ENCODE assay signal across 10 mouse cellular contexts in genomic region chr19:57941529-57941928, GRCm38 (mm10).
DNase-seq lines count a peak whose midpoint lies in the region; ATAC-seq and TF ChIP-seq lines count a peak whose summit lies in the region.
"Had no signal": no experiment of that assay in that cellular context is flagged by ENCODE, and none has a peak within 500 bp of the region (broad histone marks: within the 10 kb centered on the region; RNA-seq: fewer than 3 reads in every experiment).

No protein-coding gene starts in this region.

- no peak for TF ChIP-seq CTCF in hindbrain, postnatal 0 days (IDR thresholded peaks at IDR 0.05; ENCODE audit: low read depth)
- TF ChIP-seq CTCF in midbrain, postnatal 0 days (IDR thresholded peaks at IDR 0.05) = no peak

- H3K4me3 ChIP-seq in forebrain, embryonic 12.5 days (replicated peaks) = no peak overlapping the region
- H3K4me3 ChIP-seq in hindbrain, postnatal 0 days (ENCODE audit: low read length) = no peak overlapping the region
- no peak overlapping the region for H3K4me3 ChIP-seq in midbrain, postnatal 0 days (ENCODE audit: low read depth, low read length)
- H3K4me3 ChIP-seq in liver, embryonic 12.5 days = no peak overlapping the region

- H3K9me3 ChIP-seq in forebrain, embryonic 12.5 days = no peaks in the 10 kb centered on the region
- H3K9me3 ChIP-seq in hindbrain, postnatal 0 days (ENCODE audit: low read length) = no peaks in the 10 kb centered on the region
- H3K9me3 ChIP-seq in midbrain, postnatal 0 days (ENCODE audit: low read length) = no peaks in the 10 kb centered on the region; the same call in 1 of the 2 replicates
- no peaks in the 10 kb centered on the region for H3K9me3 ChIP-seq in liver, embryonic 12.5 days (replicated peaks)

- peak overlapping the region; percentile 38; the same call in 1 of the 2 replicates for H3K27ac ChIP-seq in forebrain, embryonic 12.5 days
- H3K27ac ChIP-seq in hindbrain, postnatal 0 days = no peak overlapping the region
- no peak overlapping the region for H3K27ac ChIP-seq in midbrain, postnatal 0 days (ENCODE audit: low read depth, low read length)
- no peak overlapping the region for H3K27ac ChIP-seq in liver, embryonic 12.5 days

- no peaks in the 10 kb centered on the region for H3K36me3 ChIP-seq in forebrain, embryonic 12.5 days (replicated peaks)
- no peaks in the 10 kb centered on the region for H3K36me3 ChIP-seq in hindbrain, postnatal 0 days (ENCODE audit: insufficient read depth, low read length)
- H3K36me3 ChIP-seq in midbrain, postnatal 0 days (ENCODE audit: insufficient read depth, low read length) = no peaks in the 10 kb centered on the region
- no peaks in the 10 kb centered on the region for H3K36me3 ChIP-seq in liver, embryonic 12.5 days

- WGBS in forebrain, embryonic 12.5 days = 45% methylated on average over 8 of the region's 8 CpGs
- 24% methylated on average over 8 of the region's 8 CpGs for WGBS in hindbrain, postnatal 0 days
- 44% methylated on average over 8 of the region's 8 CpGs for WGBS in midbrain, postnatal 0 days
- WGBS in liver, embryonic 12.5 days (ENCODE audit: insufficient replicate concordance) = 66% methylated on average over 8 of the region's 8 CpGs

- peak; percentile 37 to 53 for DNase-seq in cerebellum, postnatal 10 days
- no peak for DNase-seq in cerebellum, postnatal 4 days (ENCODE audit: low spot score in 2 of 2)
- peak; percentile 43 for DNase-seq in hindbrain, postnatal 0 days (ENCODE audit: low spot score)
- DNase-seq in midbrain, postnatal 0 days (ENCODE audit: low spot score) = peak; percentile 50
- DNase-seq in urinary bladder, postnatal 36 days (ENCODE audit: low spot score in 2 of 2) = no peak
- DNase-seq in spleen, postnatal 14 days (ENCODE audit: low spot score in 2 of 2) = no peak
- DNase-seq: kidney, adult 18-20 months; lung, adult 18-20 months had no signal

- peaks cover 6% of the 10 kb centered on the region; the same call in 1 of the 2 replicates for H3K4me1 ChIP-seq in forebrain, embryonic 12.5 days
- H3K4me1 ChIP-seq in hindbrain, postnatal 0 days (ENCODE audit: insufficient read depth, low read length) = peaks cover 10% of the 10 kb centered on the region
- peaks cover 3% of the 10 kb centered on the region; the same call in 1 of the 2 replicates for H3K4me1 ChIP-seq in midbrain, postnatal 0 days (ENCODE audit: insufficient read depth, low read length)
- peaks cover 21% of the 10 kb centered on the region for H3K4me1 ChIP-seq in liver, embryonic 12.5 days

- peak; percentile 73; the same call in 1 of the 2 replicates for ATAC-seq in forebrain, embryonic 12.5 days (ENCODE audit: low FRiP score)
- peak; percentile 62; the same call in 1 of the 2 replicates for ATAC-seq in hindbrain, postnatal 0 days
- no peak; the same call in 1 of the 2 replicates for ATAC-seq in midbrain, postnatal 0 days (ENCODE audit: low FRiP score)
- no peak for ATAC-seq in liver, embryonic 12.5 days

- no peak overlapping the region for H3K4me2 ChIP-seq in forebrain, embryonic 12.5 days
- no peak overlapping the region for H3K4me2 ChIP-seq in hindbrain, postnatal 0 days (ENCODE audit: low read depth, low read length)
- no peak overlapping the region for H3K4me2 ChIP-seq in midbrain, postnatal 0 days (ENCODE audit: low read depth, low read length, poor library complexity, severe bottlenecking)
- H3K4me2 ChIP-seq in liver, embryonic 12.5 days = no peak overlapping the region

- no peaks in the 10 kb centered on the region for H3K27me3 ChIP-seq in forebrain, embryonic 12.5 days
- no peaks in the 10 kb centered on the region for H3K27me3 ChIP-seq in hindbrain, postnatal 0 days (ENCODE audit: insufficient read depth, low read length)
- no peaks in the 10 kb centered on the region for H3K27me3 ChIP-seq in midbrain, postnatal 0 days (ENCODE audit: insufficient read depth, low read length)
- no peaks in the 10 kb centered on the region for H3K27me3 ChIP-seq in liver, embryonic 12.5 days (replicated peaks)

- H3K9ac ChIP-seq in forebrain, embryonic 12.5 days = no peak overlapping the region
- H3K9ac ChIP-seq in hindbrain, postnatal 0 days (replicated peaks; ENCODE audit: low read length) = no peak overlapping the region
- H3K9ac ChIP-seq in midbrain, postnatal 0 days (replicated peaks; ENCODE audit: low read length, poor library complexity, severe bottlenecking) = no peak overlapping the region
- no peak overlapping the region for H3K9ac ChIP-seq in liver, embryonic 12.5 days

Comparison
In these comparisons a context has a peak if more than half of its experiments do, and no peak if none do; other contexts are left out.
1. DNase-seq: peak in cerebellum, postnatal 10 days (2 of 2), hindbrain, postnatal 0 days (single experiment) and midbrain, postnatal 0 days (single experiment); none in cerebellum, postnatal 4 days (0 of 2), urinary bladder, postnatal 36 days (0 of 2) and spleen, postnatal 14 days (0 of 2).
2. ATAC-seq: peak in forebrain, embryonic 12.5 days (single experiment) and hindbrain, postnatal 0 days (single experiment); none in midbrain, postnatal 0 days (single experiment) and liver, embryonic 12.5 days (single experiment).